Mouse (Mus musculus) hindbrain, embryonic 14.5 days (tissue): ENCODE results near the gene Slc5a4a. TPM values are rescaled to one million over a fixed set of nuclear protein-coding genes. Genes with fewer than 3 reads are reported as not detected.

Experiments
- ATAC-seq: fragments of 200-750 bp; cut with Nextera tagmentation; 2 replicates; pipeline ENCODE4 v1.8.0; 2017; ENCODE audit warnings: moderate number of reproducible peaks, mild to moderate bottlenecking, moderate TSS enrichment, moderate library complexity; ENCODE audit not compliant: low FRiP score
- DNase-seq: peaks from one replicate; pipeline ENCODE4 v3.0.0-alpha.2; 2015; ENCODE audit warnings: low spot score
- H3K27ac ChIP-seq: fragments of 300-500 bp; sonication (generic); 2 replicates; pipeline ENCODE4 v1.5.1; 2014; ENCODE audit warnings: mild to moderate bottlenecking, moderate library complexity
- H3K27me3 ChIP-seq: fragments of 300-500 bp; sonication (generic); 2 replicates; pipeline ENCODE4 v1.6.1; 2014; ENCODE audit warnings: mild to moderate bottlenecking, low read length, mixed read lengths; ENCODE audit not compliant: control insufficient read depth, insufficient read depth
- H3K36me3 ChIP-seq: fragments of 300-500 bp; sonication (generic); replicated peaks from 2 replicates; pipeline ENCODE4 v1.6.1; 2014; ENCODE audit not compliant: control insufficient read depth, insufficient read depth
- H3K4me1 ChIP-seq: fragments of 300-500 bp; sonication (generic); replicated peaks from 2 replicates; pipeline ENCODE4 v1.6.1; 2014; ENCODE audit warnings: antibody characterized with exemption, low read length, mixed read lengths; ENCODE audit not compliant: control insufficient read depth, insufficient read depth
- H3K4me2 ChIP-seq: fragments of 300-500 bp; sonication (generic); replicated peaks from 2 replicates; pipeline ENCODE4 v1.6.1; 2014; ENCODE audit warnings: mild to moderate bottlenecking, moderate library complexity
- H3K4me3 ChIP-seq: fragments of 300-500 bp; sonication (generic); replicated peaks from 2 replicates; pipeline ENCODE4 v1.5.1; 2014; ENCODE audit warnings: mild to moderate bottlenecking, low read length
- H3K9ac ChIP-seq: fragments of 300-500 bp; sonication (generic); 2 replicates; pipeline ENCODE4 v1.6.1; 2014
- H3K9me3 ChIP-seq: fragments of 300-500 bp; sonication (generic); 2 replicates; pipeline ENCODE4 v1.6.1; 2016; ENCODE audit warnings: low read length; ENCODE audit not compliant: control insufficient read depth
- WGBS: fragments of 180-500 bp; shearing (Covaris S2); extraction: QIAGEN DNeasy Blood & Tissue Kit; methylation state at CpG from one replicate; pipeline ENCODE4 v1.1.7; 2014; 5-methylcytosine and 5-hydroxymethylcytosine counted together
- polyA plus RNA-seq: library from polyadenylated mRNA; unstranded; fragments of >200 nt; fragmentation: Nextera tagmentation; extraction: Ambion mirVana; gene quantifications from 2 replicates; pipeline ENCODE4 v1.2.1, GENCODE M21; 2014

The Slc5a4a gene
- polyA plus RNA-seq, 1 experiment from 2014 or later: not detected

GRCm38 (mm10) chr10:76157528-76157927 is 10.3 kb downstream of the Slc5a4a start:
- no peak overlapping the region for H3K4me3 ChIP-seq
- no peak overlapping the region for H3K4me2 ChIP-seq
- DNase-seq (no peak), ATAC-seq (no peak)
- no peaks in the 10 kb centered on the region for H3K36me3 ChIP-seq
- H3K4me1 ChIP-seq: no peaks in the 10 kb centered on the region
- H3K27me3 ChIP-seq: no peaks in the 10 kb centered on the region
- no peak overlapping the region for H3K9ac ChIP-seq
- H3K9me3 ChIP-seq: no peaks in the 10 kb centered on the region
- WGBS: 80% methylated on average over 5 of the region's 5 CpGs
- H3K27ac ChIP-seq: no peak overlapping the region

- 89% methylated on average over 1 of the region's 1 CpGs for whole genome bisulfite sequencing
- no peak for DNase-seq
- ATAC-seq: no peak
- no peaks in the 10 kb centered on the region for H3K9me3 ChIP-seq
- no peak overlapping the region for H3K27ac ChIP-seq
- H3K4me3 ChIP-seq: no peak overlapping the region
- no peaks in the 10 kb centered on the region for H3K27me3 ChIP-seq
- H3K4me2 ChIP-seq: no peak overlapping the region
- no peak overlapping the region for H3K9ac ChIP-seq
- H3K4me1 ChIP-seq: no peaks in the 10 kb centered on the region
- H3K36me3 ChIP-seq: no peaks in the 10 kb centered on the region
Measured at GRCm38 (mm10) chr10:76158009-76158408, 10.8 kb downstream of the Slc5a4a start.

- H3K36me3 ChIP-seq: no peaks in the 10 kb centered on the region
- no peak overlapping the region for H3K4me3 ChIP-seq
- no peak for DNase-seq
- 59% methylated on average over 2 of the region's 2 CpGs for WGBS
- H3K4me2 ChIP-seq: no peak overlapping the region
- H3K4me1 ChIP-seq: no peaks in the 10 kb centered on the region
- H3K27me3 ChIP-seq: no peaks in the 10 kb centered on the region
- no peaks in the 10 kb centered on the region for H3K9me3 ChIP-seq
- no peak overlapping the region for H3K27ac ChIP-seq
- H3K9ac ChIP-seq: no peak overlapping the region
- ATAC-seq: no peak
Measured at GRCm38 (mm10) chr10:76174899-76175298, 27.6 kb downstream of the Slc5a4a start.

GRCm38 (mm10) chr10:76185216-76185615 is 38.0 kb downstream of the Slc5a4a start:
- no peak for DNase-seq
- Histone ChIP-seq H3K27me3 (no peaks in the 10 kb centered on the region), H3K9me3 (no peaks in the 10 kb centered on the region), H3K9ac (no peak overlapping the region), H3K36me3 (no peaks in the 10 kb centered on the region), H3K4me3 (no peak overlapping the region), H3K4me1 (no peaks in the 10 kb centered on the region), H3K4me2 (no peak overlapping the region), H3K27ac (no peak overlapping the region)
- ATAC-seq: no peak
- WGBS: 72% methylated on average over 4 of the region's 4 CpGs

- ATAC-seq: no peak
- no peaks in the 10 kb centered on the region for H3K4me1 ChIP-seq
- no peaks in the 10 kb centered on the region for H3K27me3 ChIP-seq
- H3K9ac ChIP-seq: no peak overlapping the region
- no peaks in the 10 kb centered on the region for H3K36me3 ChIP-seq
- no peak overlapping the region for H3K4me3 ChIP-seq
- WGBS: 94% methylated on average over 1 of the region's 1 CpGs
- H3K9me3 ChIP-seq: no peaks in the 10 kb centered on the region
- no peak for DNase-seq
- no peak overlapping the region for H3K27ac ChIP-seq
- no peak overlapping the region for H3K4me2 ChIP-seq
Measured at GRCm38 (mm10) chr10:76188010-76188409, 40.8 kb downstream of the Slc5a4a start.

GRCm38 (mm10) chr10:76201416-76201815 is 54.2 kb downstream of the Slc5a4a start:
- WGBS: 91% methylated on average over 3 of the region's 3 CpGs
- DNase-seq: no peak
- no peak overlapping the region for H3K27ac ChIP-seq
- no peaks in the 10 kb centered on the region for H3K27me3 ChIP-seq
- H3K9ac ChIP-seq: no peak overlapping the region
- no peaks in the 10 kb centered on the region for H3K9me3 ChIP-seq
- ATAC-seq: no peak
- H3K4me3 ChIP-seq: no peak overlapping the region
- no peaks in the 10 kb centered on the region for H3K4me1 ChIP-seq
- no peak overlapping the region for H3K4me2 ChIP-seq
- H3K36me3 ChIP-seq: peaks cover 6% of the 10 kb centered on the region

GRCm38 (mm10) chr10:76201978-76202377 is 54.7 kb downstream of the Slc5a4a start:
- no peak overlapping the region for H3K4me3 ChIP-seq
- no peaks in the 10 kb centered on the region for H3K27me3 ChIP-seq
- no peak overlapping the region for H3K27ac ChIP-seq
- ATAC-seq: no peak
- H3K9me3 ChIP-seq: no peaks in the 10 kb centered on the region
- DNase-seq: peak; percentile 81
- H3K36me3 ChIP-seq: peaks cover 12% of the 10 kb centered on the region
- no peaks in the 10 kb centered on the region for H3K4me1 ChIP-seq
- no peak overlapping the region for H3K9ac ChIP-seq
- WGBS: 20% methylated on average over 7 of the region's 7 CpGs
- H3K4me2 ChIP-seq: no peak overlapping the region

- peak; percentile 52 for DNase-seq
- ATAC-seq: 0 out of 2 replicates have a peak, but pooled peaks have one; percentile 25
- peak overlapping the region; percentile 53 for H3K9ac ChIP-seq
- no peaks in the 10 kb centered on the region for H3K9me3 ChIP-seq
- H3K27ac ChIP-seq: no peak overlapping the region
- peak overlapping the region; percentile 50 for H3K4me2 ChIP-seq
- H3K36me3 ChIP-seq: peaks cover 30% of the 10 kb centered on the region
- H3K4me3 ChIP-seq: peak overlapping the region; percentile 24
- H3K27me3 ChIP-seq: no peaks in the 10 kb centered on the region
- H3K4me1 ChIP-seq: no peaks in the 10 kb centered on the region
- WGBS: 18% methylated on average over 18 of the region's 18 CpGs
Measured at GRCm38 (mm10) chr10:76203798-76204283, 56.6 kb downstream of the Slc5a4a start.

GRCm38 (mm10) chr10:76207262-76207796 is 60.1 kb downstream of the Slc5a4a start:
- Histone ChIP-seq H3K4me2 (no peak overlapping the region), H3K4me1 (no peaks in the 10 kb centered on the region), H3K9ac (no peak overlapping the region), H3K27ac (no peak overlapping the region), H3K9me3 (no peaks in the 10 kb centered on the region), H3K27me3 (no peaks in the 10 kb centered on the region), H3K36me3 (peaks cover 65% of the 10 kb centered on the region), H3K4me3 (no peak overlapping the region)
- WGBS: 94% methylated on average over 13 of the region's 13 CpGs
- DNase-seq: no peak
- no peak for ATAC-seq

- no peaks in the 10 kb centered on the region for H3K27me3 ChIP-seq
- no peak overlapping the region for H3K27ac ChIP-seq
- H3K4me2 ChIP-seq: no peak overlapping the region
- 0 out of 2 replicates have a peak, but pooled peaks cover under 1% of the 10 kb centered on the region for H3K9me3 ChIP-seq
- peaks cover 84% of the 10 kb centered on the region for H3K36me3 ChIP-seq
- 88% methylated on average over 8 of the region's 8 CpGs for WGBS
- DNase-seq: no peak
- H3K4me1 ChIP-seq: no peaks in the 10 kb centered on the region
- no peak overlapping the region for H3K9ac ChIP-seq
- H3K4me3 ChIP-seq: no peak overlapping the region
- ATAC-seq: no peak
Measured at GRCm38 (mm10) chr10:76209241-76209640, 62.0 kb downstream of the Slc5a4a start.
